Mouse (Mus musculus) urinary bladder, postnatal 25 days (tissue): ENCODE measurements around the gene Csf3r.
"Not testable (repeated sequence)": the region's sequence is repeated elsewhere in the genome, so short reads cannot be mapped to it uniquely, and the experiment has no call there.

Experiments
- DNase-seq: peaks from one replicate; pipeline ENCODE4 v3.0.0; 2022; ENCODE audit warnings: low spot score

Csf3r gene

DNA sequence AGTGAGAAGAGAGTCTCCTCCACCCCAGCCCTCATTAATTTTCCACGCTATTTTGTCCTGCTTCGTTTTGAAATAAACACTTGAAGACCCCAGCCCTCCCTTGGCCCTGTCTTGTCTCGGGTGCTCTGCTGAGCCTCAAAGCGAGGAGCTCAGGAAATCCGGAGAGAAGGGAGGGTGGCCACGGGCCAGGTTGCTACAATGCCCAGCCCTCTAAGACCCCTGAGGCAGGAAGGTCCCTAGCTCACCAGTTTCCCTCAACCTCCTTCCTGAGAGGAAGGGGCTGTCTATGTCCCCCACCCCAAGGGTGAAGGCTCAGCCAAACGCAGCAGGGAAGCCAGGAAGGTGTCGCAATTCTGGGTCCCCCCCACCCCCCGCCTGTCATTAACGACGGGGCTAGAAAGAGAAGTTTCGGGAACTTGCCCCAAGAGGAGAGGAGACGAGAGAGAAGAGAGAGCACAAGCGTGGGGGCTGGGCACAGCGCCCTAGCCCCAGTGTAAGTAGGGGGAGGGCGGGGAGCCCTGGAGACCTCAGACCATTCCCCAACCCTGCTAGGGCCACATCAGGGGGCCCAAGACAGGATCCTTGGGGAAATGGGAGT lies at the start of gene Csf3r:
TSS of gene Csf3r (plus strand) at position 248 of the 598 bp plus-strand sequence.
- no peak for DNase-seq

DNA sequence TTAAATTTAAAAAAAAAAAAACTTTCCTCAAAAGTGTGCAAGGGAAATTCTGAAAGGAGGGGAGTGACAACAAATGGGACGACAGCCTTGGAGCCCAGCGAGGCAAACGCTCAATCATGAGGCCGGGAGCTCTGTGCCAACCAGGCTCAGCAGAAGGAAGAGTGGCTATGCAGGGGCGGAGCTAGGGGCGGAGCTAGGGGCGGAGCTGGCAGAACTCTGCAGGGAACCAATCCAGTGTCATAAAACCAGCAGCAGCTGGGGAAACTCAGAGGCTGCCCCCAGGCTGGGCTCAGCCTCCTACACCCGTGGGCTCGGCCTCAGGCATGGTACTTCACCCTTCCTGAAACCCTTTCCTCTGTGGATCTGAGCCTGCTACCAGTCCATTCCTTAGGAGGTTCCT lies 46.6 kb upstream of the Csf3r start:
- DNase-seq, result no peak

DNA sequence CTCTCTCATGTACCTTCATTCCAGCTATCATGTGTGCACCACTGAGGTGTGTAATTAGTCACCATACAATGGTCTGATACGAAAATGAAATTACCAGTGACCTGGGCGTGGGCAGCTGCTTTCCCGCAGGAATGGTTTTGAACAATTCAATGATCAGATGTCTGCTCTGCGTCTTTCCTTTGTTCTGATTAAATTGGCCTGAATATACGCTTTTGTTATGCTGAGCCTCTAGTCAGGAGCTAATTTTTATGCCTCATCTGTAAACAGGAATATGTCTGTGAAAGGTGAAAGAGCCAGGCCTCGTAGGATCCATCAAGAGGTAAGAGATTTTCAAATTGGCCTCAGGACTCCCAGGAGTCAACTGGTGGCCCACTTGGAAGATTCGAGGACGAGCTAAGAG lies 41.1 kb upstream of the Csf3r start:
- no peak for DNase-seq

DNA sequence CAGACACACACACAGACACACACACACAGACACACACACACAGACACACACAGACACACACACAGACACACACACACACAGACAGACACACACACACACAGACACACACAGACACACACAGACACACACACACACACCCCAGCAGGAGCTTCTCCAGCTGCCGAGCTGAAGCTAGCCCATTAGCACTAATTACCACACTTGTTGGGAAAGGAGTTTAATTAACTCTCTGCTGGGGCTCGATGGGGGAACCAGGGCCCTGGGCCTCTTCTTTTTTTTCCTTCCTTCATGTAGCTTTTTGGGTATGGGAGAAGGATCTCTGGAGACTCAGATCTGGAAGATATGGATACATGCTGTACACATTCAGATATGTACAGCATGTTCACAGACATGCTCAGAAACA lies 38.6 kb upstream of the Csf3r start:
- DNase-seq, result not testable (repeated sequence)

DNA sequence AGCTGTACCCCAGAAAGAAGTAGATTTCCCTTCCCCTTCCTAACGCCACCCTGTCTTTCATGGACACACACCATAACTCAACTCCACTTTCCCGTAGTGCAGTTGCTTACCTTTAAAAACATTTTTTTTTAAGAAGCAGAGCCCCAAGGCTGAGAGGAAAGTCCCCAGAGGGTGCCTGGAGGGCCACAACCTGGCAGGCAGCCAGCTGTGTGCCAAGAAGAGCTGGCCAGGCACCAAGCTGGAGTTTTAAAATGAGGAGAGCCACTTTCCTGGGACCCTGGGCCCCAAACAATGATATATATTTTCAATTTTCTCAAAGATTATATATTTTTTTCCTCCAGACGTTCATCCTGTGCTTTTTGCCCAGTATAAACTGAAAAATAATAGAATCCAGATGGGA lies 37.3 kb upstream of the Csf3r start:
- no peak for DNase-seq

DNA sequence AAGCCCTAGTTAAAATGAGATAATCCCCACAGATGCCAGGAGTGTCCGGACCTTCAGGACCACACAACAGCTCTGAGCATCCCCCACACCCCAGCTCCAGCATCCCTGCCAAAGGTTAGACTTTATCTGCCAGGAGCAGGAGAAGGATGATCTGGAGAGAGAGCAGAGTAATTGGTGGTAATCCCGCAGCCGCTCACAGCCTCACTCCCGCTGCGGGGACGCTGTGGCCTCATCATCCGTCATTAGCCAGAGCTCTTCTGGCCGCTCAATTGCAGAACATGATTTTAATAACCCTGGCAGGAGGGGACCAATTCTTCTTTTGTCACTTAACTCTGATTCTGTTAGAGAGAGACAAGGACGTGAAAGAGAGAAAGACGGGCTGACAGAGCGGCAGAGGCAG lies 35.3 kb upstream of the Csf3r start:
- DNase-seq, result no peak

DNA sequence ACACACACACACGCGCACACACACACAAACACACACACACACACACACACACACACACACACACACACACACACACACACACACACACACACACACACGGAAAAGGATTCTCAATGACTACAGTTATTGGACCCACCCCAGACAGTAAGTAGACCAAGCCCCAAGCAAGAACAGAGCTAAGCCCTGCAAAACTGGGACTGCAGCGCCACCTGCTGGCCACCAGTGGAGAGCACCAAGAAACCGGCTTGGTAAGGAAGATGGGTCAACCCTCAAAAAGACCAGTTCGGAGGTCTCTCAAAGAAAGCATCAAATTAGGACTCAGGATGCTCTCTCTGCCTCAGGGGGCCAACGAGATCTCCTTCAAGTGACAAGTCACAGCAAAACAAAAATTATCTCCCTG lies 34.2 kb upstream of the Csf3r start:
- peak; percentile 51 for DNase-seq

DNA sequence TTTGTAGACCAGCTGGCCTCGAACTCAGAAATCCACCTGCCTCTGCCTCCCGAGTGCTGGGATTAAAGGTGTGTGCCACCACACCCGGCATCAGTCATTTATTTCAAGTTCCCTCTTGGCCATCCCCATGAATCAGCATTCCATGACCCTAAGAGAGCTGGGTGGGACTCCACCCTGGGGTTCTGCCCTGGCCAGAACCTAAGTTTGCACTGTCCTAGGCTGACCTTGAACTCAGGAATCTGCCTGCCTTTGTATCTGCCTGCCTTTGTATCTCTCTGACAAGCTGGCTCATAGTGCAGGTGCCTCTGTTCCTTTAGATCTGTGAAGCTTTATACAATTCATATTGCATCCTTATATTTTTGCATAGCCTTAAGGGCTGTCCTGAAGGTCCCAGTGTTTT lies 32.1 kb upstream of the Csf3r start:
- DNase-seq, result no peak

DNA sequence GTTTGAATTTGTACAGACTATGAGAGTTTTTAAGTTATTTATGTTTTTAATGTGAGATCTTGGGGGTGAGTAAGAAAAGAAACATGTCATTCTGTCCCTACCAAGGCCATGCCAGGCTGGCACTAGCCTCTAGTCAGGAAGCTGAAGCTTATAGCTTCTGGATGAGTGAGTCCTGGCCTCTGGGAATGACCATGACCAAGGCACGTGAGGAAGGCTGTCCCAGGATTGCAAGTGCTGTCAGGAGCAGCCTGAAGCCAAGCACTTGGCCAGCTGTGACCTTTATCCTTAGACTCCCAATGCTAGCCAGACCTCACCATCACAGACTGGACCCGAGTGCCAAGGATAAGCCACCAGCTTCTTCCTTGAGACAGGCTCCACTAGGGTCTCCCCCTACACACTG lies 31.4 kb upstream of the Csf3r start:
- no peak for DNase-seq

DNA sequence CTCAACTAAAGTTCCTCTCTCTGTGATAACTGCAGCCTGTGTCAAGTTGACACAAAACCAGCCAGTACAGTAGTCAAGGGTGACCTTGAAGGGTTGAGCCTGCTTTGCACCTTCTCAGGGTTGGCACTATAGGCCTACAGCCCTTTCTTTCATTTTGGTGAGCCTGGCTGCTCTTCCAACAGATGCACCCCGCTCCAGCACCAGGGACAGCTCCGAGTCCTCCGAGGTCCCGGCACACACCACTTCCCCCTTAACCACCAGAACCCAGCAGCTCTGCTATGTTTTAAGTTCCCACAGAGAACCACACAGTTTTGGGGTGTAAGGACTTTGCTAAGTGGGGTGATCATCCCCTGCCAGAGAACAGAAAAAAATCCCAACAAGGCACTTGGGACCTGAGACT lies 27.8 kb upstream of the Csf3r start:
- no peak for DNase-seq

DNA sequence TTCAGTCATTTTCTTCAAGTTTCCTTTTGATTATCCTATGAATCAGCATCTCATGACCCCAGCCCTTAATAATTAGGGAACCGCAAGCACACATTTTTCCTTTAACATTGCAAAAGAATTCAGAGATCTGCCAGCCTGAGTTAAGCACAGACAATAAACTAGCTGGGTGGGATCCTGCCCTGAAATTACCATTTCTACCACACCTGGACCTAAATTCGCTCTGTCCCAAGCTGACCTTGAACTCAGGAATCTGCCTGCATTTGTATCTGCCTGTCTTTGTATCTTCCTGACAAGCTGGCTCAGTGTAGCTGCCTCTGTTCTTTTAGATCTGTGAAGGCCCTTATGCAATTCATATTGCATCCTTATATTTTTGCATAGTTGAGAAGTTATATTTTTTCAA lies 26.5 kb upstream of the Csf3r start:
- DNase-seq, result no peak

DNA sequence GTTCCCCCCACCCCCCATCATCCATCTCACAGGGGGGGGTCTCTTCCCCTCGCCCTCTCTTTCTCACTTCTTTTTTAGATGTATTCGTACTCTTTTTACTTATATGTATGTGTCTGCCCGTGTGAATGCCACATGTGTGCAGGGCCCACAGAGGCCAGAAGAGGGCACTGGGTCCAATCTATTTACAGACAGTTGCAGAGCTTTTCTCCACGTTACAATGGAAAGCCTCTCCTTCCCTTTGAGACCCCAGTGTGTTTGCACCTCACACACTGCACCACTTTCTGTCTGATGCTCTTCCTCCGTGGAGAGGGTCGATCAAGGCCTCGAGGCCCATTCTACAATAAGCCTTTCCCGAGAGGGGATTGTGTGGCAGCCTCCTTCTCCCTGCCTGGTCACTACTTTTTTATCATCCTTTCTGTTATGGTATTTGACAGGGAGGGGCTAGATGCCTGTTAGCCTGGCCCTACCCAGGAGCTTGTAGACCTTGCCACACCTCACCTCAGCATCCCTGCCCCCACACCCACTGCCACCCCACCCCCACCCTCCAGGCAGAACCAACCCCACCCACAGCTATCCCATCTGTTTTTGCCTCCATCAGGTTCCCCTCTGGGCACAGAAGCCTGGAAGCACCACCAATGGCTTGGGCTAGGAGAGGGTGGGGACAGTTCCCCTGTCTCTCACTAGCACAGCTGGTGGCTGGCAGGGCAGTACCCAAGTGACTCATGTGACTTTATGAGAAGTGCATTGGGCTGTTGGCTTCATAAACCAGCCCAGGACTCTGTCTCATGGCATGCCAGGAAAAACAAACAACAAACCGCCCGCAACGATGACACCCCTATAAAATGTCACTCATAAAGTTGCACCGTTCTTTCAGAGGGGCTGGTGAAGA lies 22.8 kb upstream of the Csf3r start:
- DNase-seq, result no peak

DNA sequence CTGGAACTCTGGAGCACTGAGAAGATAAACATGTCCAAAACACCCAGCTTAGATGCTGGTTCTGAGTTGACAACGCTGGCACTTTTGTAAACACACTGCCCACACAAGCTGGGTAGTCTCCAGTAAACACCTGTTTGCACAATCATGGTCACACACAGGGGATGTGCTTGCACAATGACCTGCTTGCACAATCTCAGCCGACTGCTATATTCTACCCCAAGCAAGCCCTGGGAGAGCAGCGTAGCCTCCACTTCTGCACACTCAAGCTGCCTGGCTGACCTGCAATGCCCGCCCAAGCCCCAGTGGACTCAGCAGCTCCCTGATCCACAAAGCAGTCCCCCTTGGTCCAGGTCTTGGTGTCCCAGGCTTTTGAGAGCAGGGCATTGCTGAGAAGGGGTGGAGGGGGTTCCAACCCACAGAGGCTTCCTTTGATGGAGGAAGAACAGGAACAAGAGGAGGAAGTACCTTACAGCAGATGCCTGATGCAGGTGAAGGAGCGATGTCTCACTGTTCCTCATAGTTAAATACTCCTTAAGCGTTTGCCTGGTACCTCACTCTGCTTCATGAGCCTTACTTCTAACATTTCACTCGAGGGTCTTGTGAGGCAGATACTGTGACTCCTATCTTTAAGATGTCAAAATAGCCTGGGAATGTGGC lies 6.5 kb upstream of the Csf3r start:
- DNase-seq, result no peak

DNA sequence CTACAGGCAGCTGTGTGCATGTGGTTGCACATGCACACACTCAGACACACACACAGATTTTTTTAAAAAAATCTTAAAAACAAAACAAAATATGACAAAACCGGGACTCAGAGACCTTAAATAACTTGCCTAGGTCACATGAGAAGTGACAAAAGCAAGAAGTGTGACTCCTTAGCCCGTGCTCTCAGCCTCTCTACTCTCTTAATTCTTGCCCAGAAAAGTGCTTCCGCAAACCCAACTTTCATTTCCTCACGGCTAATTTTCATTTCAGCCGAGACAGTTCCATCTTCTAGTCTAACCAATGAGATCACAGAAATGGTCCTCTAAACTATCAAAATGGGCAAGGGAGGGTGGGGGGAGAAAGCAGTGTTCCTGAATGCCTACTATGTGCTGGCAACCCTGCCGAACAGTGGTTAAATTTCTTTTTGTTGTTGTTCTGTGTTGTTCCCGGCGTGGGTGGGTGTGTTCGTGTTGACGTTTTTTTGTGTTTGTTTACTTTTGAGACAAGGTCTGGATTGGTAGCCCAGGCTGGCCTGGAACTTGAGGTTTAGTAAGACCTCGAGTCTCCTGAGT lies 5.3 kb upstream of the Csf3r start:
- DNase-seq, result no peak

DNA sequence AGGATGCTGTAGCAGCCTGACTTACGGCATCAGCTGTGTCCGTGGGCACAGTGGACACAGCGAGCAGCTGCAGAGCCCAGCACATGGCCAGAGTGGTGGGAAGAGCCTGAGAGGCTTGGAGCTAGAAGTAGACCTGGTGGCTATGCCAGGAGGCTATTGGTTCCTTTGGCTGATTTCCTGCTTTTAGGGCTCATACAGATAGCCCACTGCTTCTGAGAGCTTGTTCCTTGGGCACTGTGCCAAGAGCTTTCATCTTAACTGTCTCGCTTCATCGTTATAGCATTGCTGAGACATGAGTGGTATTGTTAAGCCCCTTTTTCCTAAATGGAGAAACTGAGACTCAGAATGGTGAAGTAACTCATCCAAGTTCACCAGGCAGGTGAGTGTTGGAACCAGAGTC lies 1.5 kb downstream of the Csf3r start:
- no peak for DNase-seq

DNA sequence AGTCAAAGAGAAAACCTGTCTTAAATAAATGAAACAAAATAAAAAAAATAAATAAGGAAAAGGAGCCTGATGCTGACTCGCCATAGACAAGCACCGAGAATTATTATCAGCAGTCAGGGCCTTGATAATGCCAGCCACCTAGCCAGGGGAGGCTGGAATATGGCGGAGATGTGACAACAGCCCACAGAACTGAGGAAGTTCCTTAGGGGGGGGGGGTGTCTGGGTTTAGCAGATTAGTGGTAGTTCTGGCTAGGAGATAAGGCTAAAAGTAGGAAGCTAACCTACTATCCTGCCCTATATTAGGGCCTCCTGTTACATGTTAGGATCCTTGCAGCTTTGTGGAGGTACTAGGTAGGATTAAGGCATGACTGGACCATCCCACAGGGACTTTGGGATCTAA lies 3.6 kb downstream of the Csf3r start:
- DNase-seq, result no peak

DNA sequence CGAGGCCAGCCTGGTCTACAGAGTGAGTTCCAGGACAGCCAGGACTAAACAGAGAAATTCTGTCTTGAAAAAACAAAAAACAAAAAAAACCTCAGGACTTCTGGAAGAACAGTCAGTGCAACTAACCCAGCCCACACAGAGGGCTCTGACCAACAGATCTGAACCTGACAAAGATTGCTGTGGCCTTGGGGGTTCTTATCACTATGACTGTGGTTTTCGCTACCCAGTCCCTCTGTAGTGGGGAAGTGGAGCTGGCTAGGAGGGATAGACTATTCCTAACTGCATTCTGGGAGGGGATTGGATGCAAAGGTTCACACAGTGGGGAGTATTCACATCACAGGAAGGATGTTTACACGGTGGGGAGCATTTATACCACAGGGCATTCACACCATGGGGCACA lies 4.7 kb downstream of the Csf3r start:
- no peak for DNase-seq

DNA sequence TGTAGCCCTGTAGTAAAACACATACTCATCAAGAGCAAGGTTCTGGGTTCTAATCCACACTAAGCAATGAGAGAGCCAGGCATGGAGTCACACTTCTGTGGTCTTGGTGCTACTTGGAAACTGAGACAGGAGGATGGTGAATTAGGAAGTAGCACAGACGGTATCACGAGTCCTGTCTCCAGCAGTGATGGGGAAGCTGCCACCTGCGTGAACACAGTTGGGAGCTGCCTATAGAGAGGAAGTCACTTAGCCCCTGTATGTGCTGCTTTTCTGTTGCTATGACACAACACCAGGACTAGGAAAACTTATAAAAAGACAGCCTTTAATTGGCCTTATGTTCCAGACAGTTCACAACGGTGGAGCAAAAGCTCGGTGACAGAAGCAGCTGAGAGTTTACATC lies 6.4 kb downstream of the Csf3r start:
- no peak for DNase-seq

DNA sequence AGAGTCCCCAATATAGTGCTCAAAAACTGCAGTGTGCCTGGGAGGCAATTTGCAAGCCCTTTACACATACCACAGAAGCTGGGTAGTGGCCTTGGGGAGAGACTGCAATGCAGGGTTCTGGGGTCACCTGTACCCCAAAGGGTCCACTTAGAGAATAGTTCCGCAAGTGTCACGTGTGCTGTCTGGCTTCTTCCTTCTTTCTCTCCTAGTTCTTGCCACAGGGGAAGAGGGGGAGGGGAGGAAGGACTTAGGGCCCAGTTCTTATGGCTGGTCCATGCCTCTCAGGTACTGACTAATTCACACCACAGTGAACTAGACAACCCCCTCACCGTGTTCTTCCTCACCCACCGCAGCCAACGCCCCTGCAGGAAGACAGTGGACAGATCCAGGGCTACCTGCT lies 11.1 kb downstream of the Csf3r start:
- DNase-seq, result no peak

DNA sequence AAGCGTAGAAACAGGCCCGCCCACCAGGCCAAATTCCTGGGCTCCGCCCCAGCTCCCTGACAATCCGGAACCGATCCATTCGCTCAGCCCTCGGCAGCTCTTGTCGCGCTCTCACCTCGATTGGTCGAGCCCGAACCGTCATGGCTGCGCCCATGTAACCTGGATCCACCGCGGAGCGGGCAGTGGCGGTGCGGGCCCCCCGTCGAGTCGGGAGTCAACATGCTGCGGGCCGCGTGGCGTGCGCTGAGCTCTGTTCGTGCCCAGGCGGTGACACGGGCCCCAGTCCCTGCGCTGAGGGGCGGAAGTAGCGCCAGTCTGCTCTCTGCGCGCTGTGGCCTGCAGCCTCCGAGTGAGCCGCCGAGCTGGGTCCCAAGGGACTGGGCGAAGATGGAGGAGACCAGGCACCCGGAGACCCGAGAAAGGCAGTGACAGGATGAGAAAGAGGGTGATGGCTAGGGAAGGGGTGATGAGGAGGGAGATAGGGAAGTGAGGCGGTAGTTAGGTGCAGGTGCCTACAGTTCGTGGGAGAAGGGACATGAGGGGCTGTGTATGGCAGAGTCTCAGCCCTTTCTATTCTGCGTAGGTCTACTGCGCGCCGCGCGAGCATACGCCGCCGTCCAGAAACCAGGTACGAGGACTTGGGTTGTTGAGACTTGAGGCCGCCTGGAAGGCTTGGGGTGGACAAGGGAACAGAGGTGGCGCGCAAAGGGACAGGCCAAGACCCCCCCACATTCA lies 22.7 kb downstream of the Csf3r start, which contains the start of gene Mrps15:
TSS of gene Mrps15 (plus strand) at position 75 of the 735 bp plus-strand sequence.
- peak; percentile 75 for DNase-seq

DNA sequence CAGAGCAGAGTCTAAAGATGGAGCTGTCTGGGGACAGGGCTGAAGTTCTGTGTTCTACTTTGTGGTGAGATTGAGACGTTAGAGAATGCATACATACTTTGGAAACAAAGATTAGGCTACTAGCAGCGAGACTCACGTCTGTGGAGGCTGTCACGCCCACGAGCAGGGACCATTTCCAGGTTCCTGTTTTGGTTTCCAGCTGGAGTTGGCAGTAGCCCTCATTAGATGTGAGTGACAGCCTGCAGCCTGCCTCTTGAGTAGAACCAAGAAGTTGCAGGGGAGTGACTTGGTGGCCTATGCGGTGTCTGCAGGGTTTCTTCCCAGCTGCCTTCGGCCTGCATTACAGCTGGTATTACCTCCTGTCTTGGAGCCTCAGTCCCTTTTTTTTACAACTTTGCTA lies 27.3 kb downstream of the Csf3r start:
- no peak for DNase-seq
